Comparison of ENCODE assay signal across 7 mouse cellular contexts in genomic region chr6:123930951-123931350, GRCm38 (mm10).
DNase-seq lines count a peak whose midpoint lies in the region; ATAC-seq lines count a peak whose summit lies in the region.
"Not testable (repeated sequence)": the region's sequence is repeated elsewhere in the genome, so short reads cannot be mapped to it uniquely, and the experiment has no call there.

No protein-coding gene starts in this region.

- peak; percentile 12 for DNase-seq in T-cell, adult 2 months (ENCODE audit: low spot score)
- DNase-seq in cerebellum, postnatal 14 days: peak; percentile 66 to 78
- DNase-seq in gastrocnemius, adult 18-20 months (ENCODE audit: low spot score): peak; percentile 43
- DNase-seq in layer of hippocampus, postnatal 36 days: peak; percentile 15 to 20
- peak; percentile 47 for DNase-seq in right cerebral cortex, postnatal 4 days

- H3K4me1 ChIP-seq in intestine, embryonic 15.5 days (replicated peaks): not testable (repeated sequence)

- not testable (repeated sequence) for H3K9me3 ChIP-seq in intestine, embryonic 15.5 days

- not testable (repeated sequence) for H3K36me3 ChIP-seq in intestine, embryonic 15.5 days

- H3K27ac ChIP-seq in intestine, embryonic 15.5 days: not testable (repeated sequence)

- peak; percentile 49; the same call in 1 of the 2 replicates for ATAC-seq in intestine, embryonic 15.5 days
- ATAC-seq in megakaryocyte progenitor cell, adult 5-6 weeks (replicated peaks; ENCODE audit: poor library complexity): peak; percentile 86

- H3K4me2 ChIP-seq in intestine, embryonic 15.5 days (replicated peaks): not testable (repeated sequence)

- H3K27me3 ChIP-seq in intestine, embryonic 15.5 days (replicated peaks): not testable (repeated sequence)

- not testable (repeated sequence) for H3K4me3 ChIP-seq in intestine, embryonic 15.5 days (replicated peaks)

- not testable (repeated sequence) for H3K9ac ChIP-seq in intestine, embryonic 15.5 days

- 1% methylated on average over 5 of the region's 6 CpGs for WGBS in intestine, embryonic 15.5 days

Comparison
In these comparisons a context has a peak if more than half of its experiments do, and no peak if none do; other contexts are left out.
1. DNase-seq: peak in every context shown above with its lines; median percentile 72 in cerebellum, postnatal 14 days; 47 in right cerebral cortex, postnatal 4 days; 43 in gastrocnemius, adult 18-20 months; 18 in layer of hippocampus, postnatal 36 days; 12 in T-cell, adult 2 months.